Mouse (Mus musculus): ENCODE results near the gene Cp. TPM values are rescaled to one million over a fixed set of nuclear protein-coding genes. Genes with fewer than 3 reads are reported as not detected.
A peak's percentile ranks its signal among the peaks of the same experiment; 100 is the strongest.
"Not testable (repeated sequence)": the region's sequence is repeated elsewhere in the genome, so short reads cannot be mapped to it uniquely, and the experiment has no call there.

Gene Cp
- polyA plus RNA-seq, 1 experiment: 0.16 TPM

DNA sequence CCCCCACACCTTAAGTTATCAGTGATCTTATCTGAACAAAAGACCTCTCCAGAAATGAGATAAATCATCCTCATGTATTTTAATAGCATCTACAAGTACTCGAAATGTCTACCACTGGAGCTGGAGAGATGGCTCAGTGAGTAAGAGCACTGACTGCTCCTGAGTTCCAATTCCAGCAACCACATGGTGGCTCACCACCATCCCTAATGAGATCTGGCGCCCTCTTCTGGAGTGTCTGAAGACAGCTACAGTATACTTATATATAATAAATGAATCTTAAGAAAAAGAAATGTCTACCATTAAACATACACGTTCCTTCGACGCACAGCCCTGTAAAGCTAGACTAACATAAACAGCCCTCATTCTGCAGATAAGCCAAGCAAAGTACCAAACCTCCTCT is 45.9 kb downstream of the Cp start:
- peaks cover 6% of the 10 kb centered on the region for H3K4me1 ChIP-seq
- H3K36me3 ChIP-seq (replicated peaks; ENCODE audit: low read length): peaks cover 66% of the 10 kb centered on the region

DNA sequence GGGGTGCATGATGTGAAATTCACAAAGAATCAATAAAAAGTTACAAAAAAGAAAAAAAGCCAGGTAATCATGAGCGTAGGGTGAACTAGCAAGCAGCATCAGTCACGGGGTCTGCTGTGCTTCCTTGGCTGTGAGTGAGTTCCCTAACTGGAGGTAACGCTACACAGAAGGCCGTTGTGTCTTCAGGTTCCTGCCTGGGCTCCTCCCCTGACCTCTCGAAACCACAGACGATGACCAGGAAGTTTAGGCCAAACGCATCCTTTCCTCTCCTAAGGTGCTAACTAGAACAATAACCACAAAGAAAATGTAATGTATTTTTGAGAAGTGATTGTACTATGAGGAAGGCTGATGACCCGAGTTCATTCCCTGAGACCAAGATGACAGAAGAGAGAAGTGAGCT is 47.6 kb downstream of the Cp start:
- Histone ChIP-seq H3K4me1 (peaks cover 6% of the 10 kb centered on the region), H3K36me3 (replicated peaks; ENCODE audit: low read length) (peaks cover 69% of the 10 kb centered on the region)
- TF ChIP-seq GATA1 (IDR thresholded peaks at IDR 0.05; ENCODE audit: borderline replicate concordance, low read length) (no peak), FLI1 (IDR thresholded peaks at IDR 0.05; ENCODE audit: low read length) (no peak)

More for the DNA sequence above, 45.9 kb downstream of the Cp start:
- H3K27me3 ChIP-seq (replicated peaks): no peaks in the 10 kb centered on the region
- no peaks in the 10 kb centered on the region for H3K9me3 ChIP-seq
- no peak for TF ChIP-seq GATA1 (IDR thresholded peaks at IDR 0.05; ENCODE audit: borderline replicate concordance, low read length)
- no peak overlapping the region for H3K4me3 ChIP-seq (replicated peaks)

DNA sequence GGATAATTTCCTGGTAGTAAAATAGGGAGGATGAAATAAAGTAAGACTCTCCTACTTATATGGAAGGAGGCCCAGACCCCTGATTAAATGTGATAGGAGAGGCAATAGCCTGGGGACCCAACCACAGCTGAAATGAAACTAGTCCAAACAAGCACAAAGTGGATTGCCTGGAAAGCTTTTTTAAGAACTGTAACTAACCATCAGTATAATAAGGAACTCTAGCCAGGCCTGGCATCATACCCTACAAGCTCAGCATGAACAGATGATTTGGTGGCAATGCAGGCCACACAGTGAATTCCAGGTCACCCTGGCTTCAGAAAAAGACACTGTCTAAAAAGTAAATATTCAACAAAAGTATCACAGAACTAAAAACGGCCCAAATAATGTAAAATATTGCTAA is 48.8 kb downstream of the Cp start:
- Histone ChIP-seq H3K27me3 (replicated peaks) (no peaks in the 10 kb centered on the region), H3K9me3 (no peaks in the 10 kb centered on the region), H3K36me3 (replicated peaks; ENCODE audit: low read length) (peaks cover 67% of the 10 kb centered on the region), H3K4me3 (replicated peaks) (no peak overlapping the region), H3K4me1 (peaks cover 6% of the 10 kb centered on the region)
- TF ChIP-seq GATA1 (IDR thresholded peaks at IDR 0.05; ENCODE audit: borderline replicate concordance, low read length) (no peak), FLI1 (IDR thresholded peaks at IDR 0.05; ENCODE audit: low read length) (no peak)

More for the DNA sequence above, 47.6 kb downstream of the Cp start:
- Histone ChIP-seq H3K9me3 (no peaks in the 10 kb centered on the region), H3K4me3 (replicated peaks) (no peak overlapping the region), H3K27me3 (replicated peaks) (no peaks in the 10 kb centered on the region)

DNA sequence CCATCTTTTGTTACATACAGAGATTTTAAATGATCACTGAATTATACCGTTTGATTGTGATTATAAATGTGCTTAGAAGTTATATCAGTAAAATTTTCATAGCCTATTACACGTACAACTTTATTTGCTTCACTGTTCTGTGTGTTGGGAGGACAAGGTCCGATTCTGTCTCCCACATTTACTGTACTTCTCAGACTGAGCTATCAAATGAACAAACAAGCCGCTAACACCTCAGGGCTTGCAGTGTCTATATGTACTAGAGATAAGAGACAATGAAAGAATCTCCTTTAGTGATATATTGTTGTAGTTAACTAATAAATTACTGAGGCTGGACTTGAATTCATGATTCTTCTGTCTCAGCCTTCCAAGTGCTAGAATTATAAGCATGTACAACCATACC is 50.4 kb downstream of the Cp start:
- Histone ChIP-seq H3K9me3 (no peaks in the 10 kb centered on the region), H3K36me3 (replicated peaks; ENCODE audit: low read length) (peaks cover 68% of the 10 kb centered on the region)

DNA sequence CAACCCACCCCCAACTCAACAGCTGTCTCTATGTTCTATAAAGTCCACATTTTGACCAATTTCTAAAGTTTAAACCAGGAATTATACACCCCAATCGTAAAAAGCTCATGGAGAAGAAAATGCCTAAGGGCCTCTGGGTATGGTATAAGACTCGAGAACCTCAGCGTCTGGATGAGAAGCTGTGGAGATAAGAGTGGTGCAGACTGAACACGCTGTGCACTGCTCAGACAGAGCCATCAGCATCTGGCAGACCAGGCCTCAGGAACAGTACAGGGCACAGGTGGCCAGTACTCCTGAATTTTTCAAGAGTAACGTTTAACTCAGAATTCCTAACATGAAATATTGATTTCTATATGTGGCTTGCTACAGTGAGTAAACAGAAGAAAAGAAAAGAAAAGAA is 50.9 kb downstream of the Cp start:
- H3K9me3 ChIP-seq: no peaks in the 10 kb centered on the region
- H3K4me3 ChIP-seq (replicated peaks): no peak overlapping the region
- H3K27me3 ChIP-seq (replicated peaks): no peaks in the 10 kb centered on the region
- TF ChIP-seq GATA1 (IDR thresholded peaks at IDR 0.05; ENCODE audit: borderline replicate concordance, low read length): no peak
- H3K36me3 ChIP-seq (replicated peaks; ENCODE audit: low read length): peaks cover 68% of the 10 kb centered on the region
- H3K4me1 ChIP-seq: peaks cover 6% of the 10 kb centered on the region

More for the DNA sequence above, 50.4 kb downstream of the Cp start:
- H3K4me1 ChIP-seq: peaks cover 6% of the 10 kb centered on the region
- H3K4me3 ChIP-seq (replicated peaks): no peak overlapping the region
- no peaks in the 10 kb centered on the region for H3K27me3 ChIP-seq (replicated peaks)
- no peak for TF ChIP-seq GATA1 (IDR thresholded peaks at IDR 0.05; ENCODE audit: borderline replicate concordance, low read length)
- no peak for TF ChIP-seq FLI1 (IDR thresholded peaks at IDR 0.05; ENCODE audit: low read length)

DNA sequence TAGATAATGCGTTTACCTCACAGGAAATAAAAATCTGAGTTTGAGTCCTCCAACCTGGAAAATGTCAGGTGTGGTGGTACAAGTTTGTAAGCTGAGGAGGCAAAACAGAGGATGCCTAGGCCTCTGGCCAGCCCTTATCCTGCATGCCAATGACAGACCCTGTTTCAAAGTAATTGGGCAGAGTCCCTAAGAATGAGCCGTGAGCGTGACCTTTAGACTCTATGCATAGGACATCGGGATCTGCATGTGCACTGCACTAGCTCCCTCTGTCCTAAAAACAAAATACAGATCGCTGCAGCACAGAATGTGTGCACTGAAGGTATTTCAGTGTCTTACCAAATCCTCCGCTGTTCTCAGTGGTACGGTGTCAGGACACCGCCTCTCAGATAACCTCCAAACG is 53.6 kb downstream of the Cp start:
- H3K4me1 ChIP-seq: no peaks in the 10 kb centered on the region
- H3K4me3 ChIP-seq (replicated peaks): no peak overlapping the region
- H3K36me3 ChIP-seq (replicated peaks; ENCODE audit: low read length): peaks cover 75% of the 10 kb centered on the region
- no peaks in the 10 kb centered on the region for H3K27me3 ChIP-seq (replicated peaks)
- TF ChIP-seq GATA1 (IDR thresholded peaks at IDR 0.05; ENCODE audit: borderline replicate concordance, low read length): no peak
- TF ChIP-seq FLI1 (IDR thresholded peaks at IDR 0.05; ENCODE audit: low read length): no peak
- no peaks in the 10 kb centered on the region for H3K9me3 ChIP-seq

DNA sequence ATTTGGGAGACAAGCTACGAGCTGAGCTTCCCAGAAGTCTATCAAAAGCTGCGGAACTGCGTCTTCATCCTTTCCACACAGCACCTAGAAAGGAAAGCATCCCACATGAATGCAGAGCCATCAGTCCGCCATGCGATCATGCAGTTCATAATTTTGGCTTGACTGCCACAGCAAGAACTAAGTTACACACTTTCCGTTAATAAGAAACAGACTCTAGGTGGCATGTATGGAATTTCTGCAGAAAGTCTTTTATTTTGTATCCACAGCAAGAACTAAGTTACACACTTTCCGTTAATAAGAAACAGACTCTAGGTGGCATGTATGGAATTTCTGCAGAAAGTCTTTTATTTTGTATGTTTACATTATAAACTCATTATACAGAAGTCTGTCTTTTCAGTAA is 54.1 kb downstream of the Cp start:
- H3K27me3 ChIP-seq (replicated peaks); H3K4me1 ChIP-seq; H3K4me3 ChIP-seq (replicated peaks); H3K9me3 ChIP-seq: not testable (repeated sequence)
- peaks cover 77% of the 10 kb centered on the region for H3K36me3 ChIP-seq (replicated peaks; ENCODE audit: low read length)

DNA sequence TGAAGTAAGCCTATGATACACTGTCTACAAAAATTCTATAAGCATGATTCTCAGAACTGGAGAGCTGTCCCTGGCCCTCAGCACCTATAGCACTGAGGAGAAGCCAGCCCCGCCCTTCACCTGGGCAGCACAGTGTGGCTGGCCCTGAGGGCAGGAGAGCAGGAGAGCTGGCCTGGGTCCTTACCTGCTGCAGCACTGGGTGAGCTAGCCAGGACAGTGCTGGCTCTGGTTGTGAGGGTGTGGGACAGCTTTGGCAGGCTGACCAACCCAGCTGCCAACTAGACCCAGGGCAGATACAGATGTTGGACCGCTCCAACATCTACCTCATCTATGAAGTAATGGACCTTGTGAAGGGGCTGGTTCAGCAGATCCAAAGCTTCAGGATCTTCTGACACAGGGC is 57.6 kb downstream of the Cp start:
- H3K4me1 ChIP-seq: no peaks in the 10 kb centered on the region
- TF ChIP-seq FLI1 (IDR thresholded peaks at IDR 0.05; ENCODE audit: low read length): no peak
- TF ChIP-seq GATA1 (IDR thresholded peaks at IDR 0.05; ENCODE audit: borderline replicate concordance, low read length): no peak
- H3K4me3 ChIP-seq (replicated peaks): peak overlapping the region; percentile 23
- no peaks in the 10 kb centered on the region for H3K9me3 ChIP-seq
- H3K36me3 ChIP-seq (replicated peaks; ENCODE audit: low read length): peaks cover 87% of the 10 kb centered on the region
- H3K27me3 ChIP-seq (replicated peaks): no peaks in the 10 kb centered on the region

DNA sequence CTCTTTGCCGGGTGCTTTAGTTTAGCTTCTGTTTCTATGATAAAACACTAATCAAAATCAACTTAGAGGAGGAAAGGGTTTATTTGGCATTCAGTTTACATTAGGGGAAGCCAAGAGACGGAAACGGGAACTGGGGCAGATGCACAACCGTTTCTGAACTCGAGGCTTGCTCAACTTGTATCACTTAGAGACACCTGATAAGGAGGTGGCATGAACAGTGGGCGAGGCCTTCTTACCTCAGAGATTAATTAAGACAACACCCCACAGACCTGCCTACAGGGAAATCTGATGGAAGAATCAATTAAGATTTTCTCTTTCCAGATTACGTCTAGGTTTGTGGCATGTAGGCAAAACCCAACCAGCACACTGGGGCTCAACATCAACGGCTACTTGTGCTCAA is 61.2 kb downstream of the Cp start:
- no peak overlapping the region for H3K4me3 ChIP-seq (replicated peaks)
- no peaks in the 10 kb centered on the region for H3K27me3 ChIP-seq (replicated peaks)
- H3K4me1 ChIP-seq: no peaks in the 10 kb centered on the region
- H3K9me3 ChIP-seq: no peaks in the 10 kb centered on the region
- H3K36me3 ChIP-seq (replicated peaks; ENCODE audit: low read length): peaks cover 91% of the 10 kb centered on the region
- TF ChIP-seq GATA1 (IDR thresholded peaks at IDR 0.05; ENCODE audit: borderline replicate concordance, low read length) (no peak), FLI1 (IDR thresholded peaks at IDR 0.05; ENCODE audit: low read length) (no peak)

DNA sequence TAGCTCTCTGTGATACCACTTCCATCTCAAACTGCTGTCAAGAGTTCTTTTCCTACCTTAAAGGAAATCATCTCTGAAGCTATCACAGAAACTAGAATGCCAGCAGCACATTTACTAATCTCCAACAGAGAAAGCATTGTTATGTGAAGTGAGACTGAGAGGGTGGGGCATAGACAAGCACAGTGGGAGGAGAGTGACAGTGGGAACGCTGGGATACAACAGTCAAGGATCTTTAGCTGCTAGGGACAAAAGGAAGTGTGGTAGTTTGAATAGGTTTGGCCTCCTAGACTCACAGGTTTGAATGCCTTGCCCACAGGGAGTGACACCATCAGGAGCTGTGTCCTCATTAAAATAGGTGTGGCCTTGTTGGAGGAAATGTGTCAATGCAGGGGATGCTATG is 67.0 kb downstream of the Cp start:
- H3K9me3 ChIP-seq: no peaks in the 10 kb centered on the region
- no peak overlapping the region for H3K4me3 ChIP-seq (replicated peaks)
- H3K27me3 ChIP-seq (replicated peaks): no peaks in the 10 kb centered on the region
- no peak for TF ChIP-seq GATA1 (IDR thresholded peaks at IDR 0.05; ENCODE audit: borderline replicate concordance, low read length)
- no peak for TF ChIP-seq FLI1 (IDR thresholded peaks at IDR 0.05; ENCODE audit: low read length)
- peaks cover 90% of the 10 kb centered on the region for H3K36me3 ChIP-seq (replicated peaks; ENCODE audit: low read length)
- H3K4me1 ChIP-seq: peaks cover 10% of the 10 kb centered on the region

DNA sequence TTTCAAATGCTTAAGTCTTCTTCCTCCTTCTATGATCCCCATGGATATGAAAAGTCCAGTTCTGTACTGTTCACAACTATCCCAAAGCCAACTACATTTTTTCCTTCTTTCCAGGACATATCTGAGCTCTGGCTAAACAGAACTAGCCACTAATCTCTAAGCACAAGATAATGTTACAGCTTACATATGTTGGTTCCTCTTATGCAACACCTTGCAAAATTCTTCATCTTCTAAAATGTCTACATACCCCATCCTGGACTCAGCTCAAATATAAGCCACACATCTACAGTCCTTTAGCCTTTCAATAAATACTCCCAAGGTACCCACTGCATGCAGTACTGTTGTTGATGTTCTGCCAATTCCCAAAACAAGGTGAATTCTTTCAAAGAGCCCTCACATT is 69.6 kb downstream of the Cp start:
- TF ChIP-seq GATA1 (IDR thresholded peaks at IDR 0.05; ENCODE audit: borderline replicate concordance, low read length): no peak
- no peak for TF ChIP-seq FLI1 (IDR thresholded peaks at IDR 0.05; ENCODE audit: low read length)
- Histone ChIP-seq H3K4me1 (peaks cover 13% of the 10 kb centered on the region), H3K36me3 (replicated peaks; ENCODE audit: low read length) (peaks cover 87% of the 10 kb centered on the region), H3K4me3 (replicated peaks) (no peak overlapping the region), H3K27me3 (replicated peaks) (no peaks in the 10 kb centered on the region), H3K9me3 (no peaks in the 10 kb centered on the region)
